Mouse (Mus musculus) stomach, postnatal 0 days (tissue): ENCODE measurements around the gene 1700042G07Rik.

Source experiments
- CTCF ChIP-seq: IDR thresholded peaks from 2 replicates; pipeline ENCODE4 v1.5.1; 2016; ENCODE audit warnings: antibody characterized with exemption, low read depth, mild to moderate bottlenecking, moderate library complexity
- EP300 ChIP-seq: optimal IDR thresholded peaks from 2 replicates; pipeline ENCODE3; 2016; ENCODE audit warnings: antibody characterized with exemption

GRCm38 (mm10) chr4:116127956-116128355 is 45.2 kb upstream of the 1700042G07Rik start:
- TF ChIP-seq CTCF (no peak), EP300 (no peak)
